In genomic region chr15:83055569-83055968, GRCm38 (mm10) we compare ENCODE assay signal across 15 mouse cellular contexts. TPM values are rescaled to one million over a fixed set of nuclear protein-coding genes. Genes with fewer than 3 reads are reported as not detected.
DNase-seq lines count a peak whose midpoint lies in the region; ATAC-seq and TF ChIP-seq lines count a peak whose summit lies in the region.
"Had no signal": no experiment of that assay in that cellular context is flagged by ENCODE, and none has a peak within 500 bp of the region (broad histone marks: within the 10 kb centered on the region; RNA-seq: fewer than 3 reads in every experiment).

No protein-coding gene starts in this region.

- H3K36me3 ChIP-seq in hindbrain, embryonic 11.5 days (ENCODE audit: control insufficient read depth, insufficient read depth, low read length): no peaks in the 10 kb centered on the region
- H3K36me3 ChIP-seq in hindbrain, embryonic 10.5 days: no peaks in the 10 kb centered on the region
- H3K36me3 ChIP-seq in forebrain, embryonic 16.5 days (ENCODE audit: control insufficient read depth, insufficient read depth): no peaks in the 10 kb centered on the region
- no peaks in the 10 kb centered on the region for H3K36me3 ChIP-seq in hindbrain, embryonic 16.5 days (ENCODE audit: control insufficient read depth, insufficient read depth, low read length)
- no peaks in the 10 kb centered on the region for H3K36me3 ChIP-seq in neural tube, embryonic 14.5 days (ENCODE audit: control insufficient read depth, insufficient read depth, low read length)
- H3K36me3 ChIP-seq: embryonic facial prominence, embryonic 15.5 days; limb, embryonic 10.5 days had no signal

- H3K4me2 ChIP-seq in hindbrain, embryonic 11.5 days (replicated peaks; ENCODE audit: low read depth, low read length): no peak overlapping the region
- peak overlapping the region; percentile 68; the same call in 1 of the 2 replicates for H3K4me2 ChIP-seq in forebrain, embryonic 16.5 days (ENCODE audit: low read length)
- H3K4me2 ChIP-seq in hindbrain, embryonic 16.5 days (ENCODE audit: low read length): no peak overlapping the region; the same call in 1 of the 2 replicates
- H3K4me2 ChIP-seq in neural tube, embryonic 14.5 days (ENCODE audit: low read depth, low read length): no peak overlapping the region

- no peaks in the 10 kb centered on the region for H3K9me3 ChIP-seq in hindbrain, embryonic 11.5 days (ENCODE audit: control insufficient read depth, low read length)
- H3K9me3 ChIP-seq in hindbrain, embryonic 10.5 days: 0 out of 2 replicates have a peak, but pooled peaks cover 4% of the 10 kb centered on the region
- H3K9me3 ChIP-seq in forebrain, embryonic 16.5 days (ENCODE audit: control insufficient read depth, low read length): no peaks in the 10 kb centered on the region
- H3K9me3 ChIP-seq in hindbrain, embryonic 16.5 days (ENCODE audit: control insufficient read depth, low read length): no peaks in the 10 kb centered on the region
- no peaks in the 10 kb centered on the region for H3K9me3 ChIP-seq in neural tube, embryonic 14.5 days (ENCODE audit: control insufficient read depth, low read length)
- H3K9me3 ChIP-seq: embryonic facial prominence, embryonic 15.5 days had no signal

- TF ChIP-seq CTCF in gastrocnemius, adult 2 months (IDR thresholded peaks at IDR 0.05): no peak

- no peak overlapping the region for H3K9ac ChIP-seq in hindbrain, embryonic 11.5 days (ENCODE audit: low read depth, low read length)
- H3K9ac ChIP-seq in forebrain, embryonic 16.5 days (replicated peaks; ENCODE audit: low read depth, low read length): no peak overlapping the region
- 0 out of 2 replicates have a peak overlapping the region, but pooled peaks have one; percentile 23 for H3K9ac ChIP-seq in hindbrain, embryonic 16.5 days (ENCODE audit: low read depth, low read length)
- H3K9ac ChIP-seq in neural tube, embryonic 14.5 days (replicated peaks; ENCODE audit: low read depth, low read length): no peak overlapping the region
- H3K9ac ChIP-seq: embryonic facial prominence, embryonic 15.5 days; liver, embryonic 14.5 days had no signal

- no peak for ATAC-seq in hindbrain, embryonic 11.5 days (ENCODE audit: low FRiP score)
- no peak for ATAC-seq in forebrain, embryonic 16.5 days
- ATAC-seq in hindbrain, embryonic 16.5 days: no peak
- no peak for ATAC-seq in neural tube, embryonic 14.5 days (ENCODE audit: low read depth)

- DNase-seq in hindbrain, embryonic 11.5 days (ENCODE audit: low spot score): no peak
- DNase-seq in hindbrain, embryonic 10.5 days (ENCODE audit: low spot score): no peak
- DNase-seq in gastrocnemius, adult 2 months: no peak
- DNase-seq in lung, postnatal 25 days (ENCODE audit: low spot score): no peak
- DNase-seq: cerebellum, adult 11 months; kidney, postnatal 14 days; lung, postnatal 10 days; right cerebral cortex, postnatal 25 days; thymus, adult 18-20 months had no signal

- H3K4me1 ChIP-seq in hindbrain, embryonic 11.5 days (replicated peaks; ENCODE audit: control insufficient read depth, insufficient read depth, low read length): 0 out of 2 replicates have a peak, but pooled peaks cover 6% of the 10 kb centered on the region
- H3K4me1 ChIP-seq in hindbrain, embryonic 10.5 days (replicated peaks): peaks cover 65% of the 10 kb centered on the region
- H3K4me1 ChIP-seq in forebrain, embryonic 16.5 days (replicated peaks; ENCODE audit: control insufficient read depth, insufficient read depth, low read length): peaks cover 37% of the 10 kb centered on the region
- peaks cover 22% of the 10 kb centered on the region for H3K4me1 ChIP-seq in hindbrain, embryonic 16.5 days (ENCODE audit: control insufficient read depth, insufficient read depth, low read depth, low read length)
- H3K4me1 ChIP-seq in neural tube, embryonic 14.5 days (ENCODE audit: control insufficient read depth, insufficient read depth, low read length): peaks cover 20% of the 10 kb centered on the region

- 35% methylated on average over 5 of the region's 5 CpGs for WGBS in hindbrain, embryonic 11.5 days
- WGBS in hindbrain, embryonic 10.5 days: 38% methylated on average over 5 of the region's 5 CpGs
- WGBS in forebrain, embryonic 16.5 days: 46% methylated on average over 5 of the region's 5 CpGs
- 28% methylated on average over 5 of the region's 5 CpGs for WGBS in hindbrain, embryonic 16.5 days
- 33% methylated on average over 5 of the region's 5 CpGs for WGBS in neural tube, embryonic 14.5 days

- H3K27ac ChIP-seq in hindbrain, embryonic 11.5 days (ENCODE audit: low read depth, low read length): 0 out of 2 replicates have a peak overlapping the region, but pooled peaks have one; percentile 82
- H3K27ac ChIP-seq in hindbrain, embryonic 10.5 days: no peak overlapping the region
- H3K27ac ChIP-seq in forebrain, embryonic 16.5 days (ENCODE audit: low read length): peak overlapping the region; percentile 69
- peak overlapping the region; percentile 35; the same call in 1 of the 2 replicates for H3K27ac ChIP-seq in hindbrain, embryonic 16.5 days (ENCODE audit: low read depth, low read length)
- H3K27ac ChIP-seq in neural tube, embryonic 14.5 days (ENCODE audit: low read depth, low read length): peak overlapping the region; percentile 91
- no peak overlapping the region for H3K27ac ChIP-seq in gastrocnemius, adult 2 months
- H3K27ac ChIP-seq: embryonic facial prominence, embryonic 15.5 days; liver, embryonic 14.5 days had no signal

- no peak overlapping the region for H3K4me3 ChIP-seq in hindbrain, embryonic 11.5 days (ENCODE audit: low read depth, low read length)
- no peak overlapping the region for H3K4me3 ChIP-seq in hindbrain, embryonic 10.5 days
- no peak overlapping the region for H3K4me3 ChIP-seq in forebrain, embryonic 16.5 days (replicated peaks; ENCODE audit: low read length)
- no peak overlapping the region for H3K4me3 ChIP-seq in hindbrain, embryonic 16.5 days (ENCODE audit: low read length)
- no peak overlapping the region for H3K4me3 ChIP-seq in neural tube, embryonic 14.5 days (ENCODE audit: low read depth, low read length)
- no peak overlapping the region for H3K4me3 ChIP-seq in gastrocnemius, adult 2 months

- intact Hi-C loops in gastrocnemius, adult 2 months (cut with DNase I): no loop called here

- H3K27me3 ChIP-seq in hindbrain, embryonic 11.5 days (ENCODE audit: control insufficient read depth, insufficient read depth, low read length): no peaks in the 10 kb centered on the region; the same call in 1 of the 2 replicates
- peaks cover 25% of the 10 kb centered on the region; the same call in 1 of the 2 replicates for H3K27me3 ChIP-seq in hindbrain, embryonic 10.5 days (ENCODE audit: insufficient read depth, poor library complexity, severe bottlenecking)
- H3K27me3 ChIP-seq in forebrain, embryonic 16.5 days (replicated peaks; ENCODE audit: control insufficient read depth, insufficient read depth, low read length): no peaks in the 10 kb centered on the region
- H3K27me3 ChIP-seq in hindbrain, embryonic 16.5 days (replicated peaks; ENCODE audit: control insufficient read depth, insufficient read depth, low read length): no peaks in the 10 kb centered on the region
- no peaks in the 10 kb centered on the region for H3K27me3 ChIP-seq in neural tube, embryonic 14.5 days (ENCODE audit: control insufficient read depth, insufficient read depth, low read length)
- H3K27me3 ChIP-seq: embryonic facial prominence, embryonic 15.5 days had no signal

RNA-seq across cellular contexts. Expression of gene Nfam1, which starts 22.5 kb away (rescaled TPM):
- polyA plus RNA-seq in hindbrain, embryonic 11.5 days (2014; fragmentation: Nextera tagmentation; extraction: Ambion mirVana): 2.1 and 2.3 TPM in 2 replicates
- 2.8 and 3.6 TPM in 2 replicates for polyA plus RNA-seq in hindbrain, embryonic 10.5 days (2016; fragmentation: Nextera tagmentation; extraction: Ambion mirVana)
- polyA plus RNA-seq in forebrain, embryonic 16.5 days (2015; fragmentation: Nextera tagmentation; extraction: Ambion mirVana): 1.5 and 1.7 TPM in 2 replicates
- polyA plus RNA-seq in hindbrain, embryonic 16.5 days (2015; fragmentation: Nextera tagmentation; extraction: Ambion mirVana): 2.2 and 2.5 TPM in 2 replicates
- 0.31 and 1.8 TPM in 2 replicates for polyA plus RNA-seq in neural tube, embryonic 14.5 days (2014; fragmentation: Nextera tagmentation; extraction: Ambion mirVana)
- under 1 TPM; 0.41 to 0.98 TPM for total RNA-seq in gastrocnemius, adult 2 months (2021)

RNA-seq across cellular contexts. Expression of gene Serhl, which starts 33.7 kb away (rescaled TPM):
- polyA plus RNA-seq in hindbrain, embryonic 11.5 days (2014; fragmentation: Nextera tagmentation; extraction: Ambion mirVana): 40.2 and 42.6 TPM in 2 replicates
- 57.1 and 58.9 TPM in 2 replicates for polyA plus RNA-seq in hindbrain, embryonic 10.5 days (2016; fragmentation: Nextera tagmentation; extraction: Ambion mirVana)
- polyA plus RNA-seq in forebrain, embryonic 16.5 days (2015; fragmentation: Nextera tagmentation; extraction: Ambion mirVana): 24.6 and 30.2 TPM in 2 replicates
- polyA plus RNA-seq in hindbrain, embryonic 16.5 days (2015; fragmentation: Nextera tagmentation; extraction: Ambion mirVana): 34.2 and 36.4 TPM in 2 replicates
- polyA plus RNA-seq in neural tube, embryonic 14.5 days (2014; fragmentation: Nextera tagmentation; extraction: Ambion mirVana): 22.3 and 37.8 TPM in 2 replicates
- 10 to 100 TPM; 22.8 to 29.1 TPM for total RNA-seq in gastrocnemius, adult 2 months (2021)

Comparison
In these comparisons a context has a peak if more than half of its experiments do, and no peak if none do; other contexts are left out.
1. H3K27ac ChIP-seq: peak in hindbrain, embryonic 11.5 days (single experiment), forebrain, embryonic 16.5 days (single experiment), hindbrain, embryonic 16.5 days (single experiment) and neural tube, embryonic 14.5 days (single experiment); none in hindbrain, embryonic 10.5 days (single experiment) and gastrocnemius, adult 2 months (single experiment).